Comparison of ENCODE assay signal across 9 mouse cellular contexts in the genomic region with DNA sequence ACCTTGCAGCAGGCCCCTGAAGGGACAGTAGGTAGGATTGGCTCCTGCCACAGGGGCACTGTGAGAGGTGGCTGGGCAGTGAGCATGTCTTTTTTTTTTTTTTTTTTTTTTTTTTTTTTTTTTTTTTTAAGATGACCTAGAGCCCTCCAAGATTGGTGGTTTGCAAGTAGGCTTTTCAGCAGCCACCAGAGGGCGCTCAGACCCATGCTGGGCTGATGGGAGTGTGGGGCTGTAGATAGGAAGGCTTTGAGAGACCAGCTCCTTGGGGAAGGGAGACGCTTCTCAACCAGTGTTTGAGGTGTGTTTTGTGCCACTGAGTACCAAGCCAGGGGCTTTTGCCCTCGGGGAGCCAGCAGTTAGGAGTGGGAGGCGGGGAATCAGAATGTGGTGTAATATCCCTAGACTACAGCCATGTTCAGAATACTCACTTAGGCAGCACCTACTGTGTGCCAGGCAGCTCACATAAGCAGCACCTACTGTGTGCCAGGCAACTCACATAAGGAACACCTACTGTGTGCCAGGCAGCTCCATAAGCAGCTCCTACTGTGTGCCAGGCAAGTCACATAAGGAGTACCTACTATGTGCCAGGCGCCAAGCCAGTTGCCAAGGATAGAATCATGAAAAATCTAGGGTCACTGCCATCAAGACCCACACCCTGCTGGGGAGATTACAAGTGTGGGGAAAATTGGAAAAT.
DNase-seq lines count a peak whose midpoint lies in the region; ATAC-seq and TF ChIP-seq lines count a peak whose summit lies in the region.
"Had no signal": no experiment of that assay in that cellular context is flagged by ENCODE, and none has a peak within 500 bp of the region (broad histone marks: within the 10 kb centered on the region; RNA-seq: fewer than 3 reads in every experiment).

No protein-coding gene starts in this region.

- H3K36me3 ChIP-seq in heart, postnatal 0 days (replicated peaks; ENCODE audit: control insufficient read depth, insufficient read depth, low read length) = no peaks in the 10 kb centered on the region
- H3K36me3 ChIP-seq: limb, embryonic 15.5 days had no signal

- no peak for ATAC-seq in cerebellum, adult (ENCODE audit: insufficient number of reproducible peaks, low FRiP score, low TSS enrichment)
- peak; percentile 17; the same call in 1 of the 2 replicates for ATAC-seq in heart, postnatal 0 days (ENCODE audit: insufficient read depth, low read depth)

- H3K27ac ChIP-seq in heart, postnatal 0 days (ENCODE audit: low read depth) = no peak overlapping the region
- H3K27ac ChIP-seq: limb, embryonic 15.5 days had no signal

- H3K9ac ChIP-seq in heart, postnatal 0 days (replicated peaks; ENCODE audit: low read depth, low read length) = no peak overlapping the region
- H3K9ac ChIP-seq: limb, embryonic 15.5 days had no signal

- 26% methylated on average over 5 of the region's 5 CpGs for WGBS in heart, postnatal 0 days

- DNase-seq in cerebellum, adult 11 months = peak; percentile 34
- peak; percentile 88 for DNase-seq in adrenal gland, postnatal 10 days
- DNase-seq in embryo, embryonic 9.5 days (ENCODE audit: extremely low spot score) = peak; percentile 79
- DNase-seq in heart, postnatal 0 days (ENCODE audit: low spot score) = peak; percentile 61
- peak; percentile 29 to 53 for DNase-seq in layer of hippocampus, adult 8-10 months (ENCODE audit: low spot score in 2 of 2)
- peak; percentile 40 for DNase-seq in lung, postnatal 25 days (ENCODE audit: low spot score)
- DNase-seq in spleen, postnatal 4 days (ENCODE audit: low spot score in 2 of 2) = peak; percentile 30 to 72

- TF ChIP-seq EP300 in heart, postnatal 0 days (IDR thresholded peaks at IDR 0.05; ENCODE audit: low read depth) = no peak

- peak; percentile 70 for TF ChIP-seq CTCF in heart, postnatal 0 days (IDR thresholded peaks at IDR 0.05; ENCODE audit: low read depth)

- no peaks in the 10 kb centered on the region for H3K27me3 ChIP-seq in heart, postnatal 0 days (ENCODE audit: control insufficient read depth, insufficient read depth, low read length)
- H3K27me3 ChIP-seq: limb, embryonic 15.5 days had no signal

- H3K4me1 ChIP-seq in heart, postnatal 0 days (ENCODE audit: control insufficient read depth, insufficient read depth) = no peaks in the 10 kb centered on the region
- H3K4me1 ChIP-seq: limb, embryonic 15.5 days had no signal

- H3K4me3 ChIP-seq in heart, postnatal 0 days (ENCODE audit: low read depth, low read length) = no peak overlapping the region
- H3K4me3 ChIP-seq: limb, embryonic 15.5 days had no signal

- H3K4me2 ChIP-seq in heart, postnatal 0 days (ENCODE audit: low read depth, low read length) = no peak overlapping the region
- H3K4me2 ChIP-seq: limb, embryonic 15.5 days had no signal

- no peaks in the 10 kb centered on the region for H3K9me3 ChIP-seq in heart, postnatal 0 days (replicated peaks; ENCODE audit: control insufficient read depth, low read length)
- H3K9me3 ChIP-seq: limb, embryonic 15.5 days had no signal

Comparison
In these comparisons a context has a peak if more than half of its experiments do, and no peak if none do; other contexts are left out.
1. DNase-seq: peak in every context shown above with its lines; median percentile 88 in adrenal gland, postnatal 10 days; 79 in embryo, embryonic 9.5 days; 61 in heart, postnatal 0 days; 51 in spleen, postnatal 4 days; 41 in layer of hippocampus, adult 8-10 months; 40 in lung, postnatal 25 days; 34 in cerebellum, adult 11 months.